ENCODE assay signal across 8 mouse cellular contexts in genomic region chr7:81336432-81336786, GRCm38 (mm10). TPM values are rescaled to one million over a fixed set of nuclear protein-coding genes. Genes with fewer than 3 reads are reported as not detected.
A peak's percentile ranks its signal among the peaks of the same experiment; 100 is the strongest.
DNase-seq lines count a peak whose midpoint lies in the region; ATAC-seq and TF ChIP-seq lines count a peak whose summit lies in the region.

No protein-coding gene starts in this region.

- H3K9me3 ChIP-seq in kidney, embryonic 14.5 days (ENCODE audit: control insufficient read depth, low read length): no peaks in the 10 kb centered on the region

- no peaks in the 10 kb centered on the region for H3K4me1 ChIP-seq in cerebellum, adult 2 months (ENCODE audit: control insufficient read depth, insufficient read depth, low read length)
- no peaks in the 10 kb centered on the region for H3K4me1 ChIP-seq in kidney, embryonic 14.5 days (ENCODE audit: control insufficient read depth, insufficient read depth, low read length)

- WGBS in cerebellum, adult 2 months: 38% methylated on average over 8 of the region's 8 CpGs
- whole genome bisulfite sequencing in kidney, embryonic 14.5 days: 44% methylated on average over 8 of the region's 8 CpGs

- no peak overlapping the region for H3K9ac ChIP-seq in kidney, embryonic 14.5 days (ENCODE audit: low read depth, low read length)

- H3K27ac ChIP-seq in cerebellum, adult 2 months (ENCODE audit: insufficient read depth, low read length): no peak overlapping the region
- H3K27ac ChIP-seq in kidney, embryonic 14.5 days (ENCODE audit: low read depth, low read length): peak overlapping the region; percentile 20; the same call in 1 of the 2 replicates

- no peak for ATAC-seq in cerebellum, adult (ENCODE audit: insufficient number of reproducible peaks, low FRiP score, low TSS enrichment)
- ATAC-seq in kidney, embryonic 14.5 days (ENCODE audit: low FRiP score, low TSS enrichment): no peak
- ATAC-seq in megakaryocyte progenitor cell, adult 5-6 weeks (replicated peaks; ENCODE audit: poor library complexity): peak; percentile 51; the same call in 1 of the 2 replicates

- H3K4me3 ChIP-seq in cerebellum, adult 2 months (replicated peaks; ENCODE audit: insufficient read depth, low read depth, low read length): no peak overlapping the region
- no peak overlapping the region for H3K4me3 ChIP-seq in kidney, embryonic 14.5 days (ENCODE audit: low read length)

- DNase-seq in cerebellum, adult 2 months: no peak
- peak; percentile 53 for DNase-seq in urinary bladder, postnatal 14 days (ENCODE audit: low spot score)
- no peak for DNase-seq in urinary bladder, adult 18-20 months (ENCODE audit: low spot score in 2 of 2)
- DNase-seq in gastrocnemius, postnatal 14 days: peak; percentile 59
- peak; percentile 81 for DNase-seq in thymus, postnatal 4 days

- TF ChIP-seq POLR2A in cerebellum, adult 2 months (IDR thresholded peaks at IDR 0.05; ENCODE audit: borderline replicate concordance, insufficient read depth, low read length): no peak

- H3K36me3 ChIP-seq in kidney, embryonic 14.5 days (ENCODE audit: control insufficient read depth, insufficient read depth, low read length): peaks cover 57% of the 10 kb centered on the region

- TF ChIP-seq CTCF in cerebellum, adult 2 months (IDR thresholded peaks at IDR 0.05; ENCODE audit: borderline replicate concordance, insufficient read depth, low read depth, low read length): peak; percentile 54

- H3K27me3 ChIP-seq in cerebellum, adult 2 months (ENCODE audit: control insufficient read depth, insufficient read depth, low read length): no peaks in the 10 kb centered on the region
- no peaks in the 10 kb centered on the region for H3K27me3 ChIP-seq in kidney, embryonic 14.5 days (ENCODE audit: control insufficient read depth, insufficient read depth, low read length)

- H3K4me2 ChIP-seq in kidney, embryonic 14.5 days (replicated peaks; ENCODE audit: low read depth, low read length): no peak overlapping the region

- intact Hi-C loops in gastrocnemius, postnatal 14 days (cut with DNase I; ENCODE audit: low total_unique reads): loop anchor here (5.0 to 10.0 kb wide), 2 partner anchors 129 to 452 kb away; no protein-coding TSS in a partner anchor

RNA-seq across cellular contexts. Expression of gene Rps17, which starts 8.6 kb away (rescaled TPM):
- 775 and 784 TPM in 2 replicates for polyA plus RNA-seq in cerebellum, adult 2 months (2012; rRNA removed)
- 1,000 to 10,000 TPM in 1 of 2 experiments, 100 to 1,000 TPM in 1; 890 to 1,010 TPM for total RNA-seq in gastrocnemius, postnatal 14 days (2021)
- 1,503 and 2,103 TPM in 2 replicates for polyA plus RNA-seq in kidney, embryonic 14.5 days (2014; fragmentation: Nextera tagmentation; extraction: Ambion mirVana)
- total RNA-seq in megakaryocyte progenitor cell, adult 5-6 weeks (2015): 3,688 and 3,886 TPM in 2 replicates
- 3,921 and 4,474 TPM in 2 replicates for total RNA-seq in megakaryocyte progenitor cell, adult 5-6 weeks (2017)

Comparison
In these comparisons a context has a peak if more than half of its experiments do, and no peak if none do; other contexts are left out.
1. DNase-seq: peak in urinary bladder, postnatal 14 days (single experiment), gastrocnemius, postnatal 14 days (single experiment) and thymus, postnatal 4 days (single experiment); none in cerebellum, adult 2 months (0 of 2) and urinary bladder, adult 18-20 months (0 of 2).